Mouse (Mus musculus) heart, embryonic 14.5 days (tissue): ENCODE results near the gene Scaf1. TPM values are rescaled to one million over a fixed set of nuclear protein-coding genes. Genes with fewer than 3 reads are reported as not detected.
A peak's percentile ranks its signal among the peaks of the same experiment; 100 is the strongest.

ENCODE experiments used
- ATAC-seq: fragments of 200-750 bp; cut with Nextera tagmentation; 2 replicates; pipeline ENCODE4 v1.8.0; 2017; ENCODE audit warnings: low read depth, moderate TSS enrichment; ENCODE audit not compliant: insufficient number of reproducible peaks, insufficient read depth, low FRiP score
- H3K27ac ChIP-seq, 2 experiments: fragments of 200-500 bp in 1 of 2; fragments of 300-500 bp in 1 of 2; sonication (generic) in 1 of 2; replicated peaks in 1 of 2; 2 replicates each; pipeline ENCODE4 v1.5.1; 2012 to 2014; ENCODE audit warnings: low read depth in 2 of 2, low read length in 2 of 2, control low read depth in 1 of 2, mild to moderate bottlenecking in 1 of 2, mixed read lengths in 1 of 2; ENCODE audit not compliant: control insufficient read depth in 1 of 2, insufficient read depth in 1 of 2
- H3K27me3 ChIP-seq: fragments of 300-500 bp; sonication (generic); 2 replicates; pipeline ENCODE4 v1.6.1; 2014; ENCODE audit warnings: mild to moderate bottlenecking, low read length, control low read depth; ENCODE audit not compliant: control insufficient read depth, insufficient read depth
- H3K36me3 ChIP-seq: fragments of 300-500 bp; sonication (generic); 2 replicates; pipeline ENCODE4 v1.6.1; 2014; ENCODE audit warnings: mild to moderate bottlenecking, control low read depth, low read length, mixed read lengths; ENCODE audit not compliant: control insufficient read depth, insufficient read depth
- H3K4me1 ChIP-seq, 2 experiments: fragments of 200-500 bp in 1 of 2; fragments of 300-500 bp in 1 of 2; sonication (generic) in 1 of 2; 2 replicates each; pipeline ENCODE4 v1.6.1; 2012 to 2014; ENCODE audit warnings: low read length in 2 of 2, control low read depth in 1 of 2, mixed read lengths in 1 of 2; ENCODE audit not compliant: control insufficient read depth in 2 of 2, insufficient read depth in 2 of 2
- H3K4me2 ChIP-seq: fragments of 300-500 bp; sonication (generic); 2 replicates; pipeline ENCODE4 v1.6.1; 2014; ENCODE audit warnings: mild to moderate bottlenecking, low read length
- H3K4me3 ChIP-seq, 2 experiments: fragments of 200-500 bp in 1 of 2; fragments of 300-500 bp in 1 of 2; sonication (generic) in 1 of 2; 2 replicates each; pipeline ENCODE4 v1.5.1; 2012 to 2014; ENCODE audit warnings: low read length in 2 of 2, mild to moderate bottlenecking in 2 of 2, control low read depth in 1 of 2, low read depth in 1 of 2, moderate library complexity in 1 of 2; ENCODE audit not compliant: control insufficient read depth in 1 of 2, insufficient read depth in 1 of 2
- H3K9ac ChIP-seq: fragments of 300-500 bp; sonication (generic); 2 replicates; pipeline ENCODE4 v1.6.1; 2014; ENCODE audit warnings: mild to moderate bottlenecking, low read length
- H3K9me3 ChIP-seq: fragments of 300-500 bp; sonication (generic); 2 replicates; pipeline ENCODE4 v1.6.1; 2016; ENCODE audit warnings: low read length, control low read depth; ENCODE audit not compliant: control insufficient read depth
- WGBS: fragments of 180-500 bp; shearing (Covaris S2); extraction: QIAGEN DNeasy Blood & Tissue Kit; methylation state at CpG from one replicate; pipeline ENCODE4 v1.1.7; 2014; 5-methylcytosine and 5-hydroxymethylcytosine counted together
- polyA plus RNA-seq: library from polyadenylated mRNA; unstranded; fragments of >200 nt; fragmentation: Nextera tagmentation; extraction: Ambion mirVana; gene quantifications from 2 replicates; pipeline ENCODE4 v1.2.1, GENCODE M21; 2014

Gene Scaf1
- polyA plus RNA-seq, 1 experiment from 2014 or later = 36.2 TPM

- Histone ChIP-seq H3K9ac (no peak overlapping the region), H3K4me2 (peak overlapping the region; percentile 80), H3K27ac (no peak overlapping the region), H3K36me3 (peaks cover 46% of the 10 kb centered on the region), H3K27me3 (no peaks in the 10 kb centered on the region), H3K9me3 (no peaks in the 10 kb centered on the region), H3K4me1 (peaks cover 4 to 23% of the 10 kb centered on the region in 2 experiments; a peak in 3 of 4 replicates), H3K4me3 (no peak overlapping the region)
- no peak for ATAC-seq
- WGBS = 21% methylated on average over 6 of the region's 6 CpGs
Observed at GRCm38 (mm10) chr7:44975117-44975419, 41.1 kb downstream of the Scaf1 start.

- H3K4me2 ChIP-seq = peak within 1 kb of the TSS; percentile 80
- H3K27ac ChIP-seq = peak within 1 kb of the TSS; percentile 30 to 53
- peaks cover 4 to 23% of the 10 kb centered on the region in 2 experiments; a peak in 3 of 4 replicates for H3K4me1 ChIP-seq
- H3K27me3 ChIP-seq = no peaks in the 10 kb centered on the region
- 3% methylated on average over 22 of the region's 22 CpGs for WGBS
- H3K9ac ChIP-seq = peak within 1 kb of the TSS; percentile 68
- no peak for ATAC-seq
- peaks cover 41% of the 10 kb centered on the region for H3K36me3 ChIP-seq
- peak within 1 kb of the TSS; percentile 42 to 50 for H3K4me3 ChIP-seq
- H3K9me3 ChIP-seq = no peaks in the 10 kb centered on the region
Observed at GRCm38 (mm10) chr7:44974383-44975116, 41.6 kb downstream of the Scaf1 start, which contains the start of gene Cpt1c. Gene Cpt1c, minus strand, starts transcription at chr7:44974851.

GRCm38 (mm10) chr7:44973415-44974130, 42.6 kb downstream of the Scaf1 start:
- 45% methylated on average over 14 of the region's 14 CpGs for WGBS
- H3K4me2 ChIP-seq = peak overlapping the region; percentile 80
- peak overlapping the region; percentile 42 to 50 for H3K4me3 ChIP-seq
- H3K36me3 ChIP-seq = peaks cover 31% of the 10 kb centered on the region
- no peaks in the 10 kb centered on the region for H3K27me3 ChIP-seq
- H3K27ac ChIP-seq = peak overlapping the region in 1 of 2 experiments; percentile 53; a peak in 1 of 4 replicates
- H3K4me1 ChIP-seq = peaks cover 4 to 23% of the 10 kb centered on the region in 2 experiments; a peak in 3 of 4 replicates
- H3K9ac ChIP-seq = peak overlapping the region; percentile 68
- H3K9me3 ChIP-seq = no peaks in the 10 kb centered on the region
- ATAC-seq = no peak

GRCm38 (mm10) chr7:44971142-44971541, 45.0 kb downstream of the Scaf1 start:
- Histone ChIP-seq H3K36me3 (peaks cover 7% of the 10 kb centered on the region), H3K4me3 (no peak overlapping the region), H3K4me1 (peaks cover 4 to 23% of the 10 kb centered on the region in 2 experiments; a peak in 3 of 4 replicates), H3K4me2 (peak overlapping the region; percentile 86), H3K9me3 (no peaks in the 10 kb centered on the region), H3K9ac (peak overlapping the region; percentile 72), H3K27ac (no peak overlapping the region), H3K27me3 (no peaks in the 10 kb centered on the region)
- WGBS = 73% methylated on average over 7 of the region's 7 CpGs
- ATAC-seq = no peak

GRCm38 (mm10) chr7:44970231-44970691, 45.9 kb downstream of the Scaf1 start:
- ATAC-seq = peak; percentile 94
- peak overlapping the region; percentile 86 for H3K4me2 ChIP-seq
- peak overlapping the region; percentile 55 to 84 for H3K4me3 ChIP-seq
- WGBS = under 1% methylated on average over 36 of the region's 36 CpGs
- H3K36me3 ChIP-seq = no peaks in the 10 kb centered on the region
- H3K4me1 ChIP-seq = peaks cover 4 to 23% of the 10 kb centered on the region in 2 experiments; a peak in 3 of 4 replicates
- no peaks in the 10 kb centered on the region for H3K27me3 ChIP-seq
- H3K9ac ChIP-seq = peak overlapping the region; percentile 72
- H3K27ac ChIP-seq = peak overlapping the region; percentile 76 to 88
- H3K9me3 ChIP-seq = no peaks in the 10 kb centered on the region

GRCm38 (mm10) chr7:44966638-44967037, 49.5 kb downstream of the Scaf1 start:
- no peak for ATAC-seq
- 0 out of 2 replicates have a peak, but pooled peaks cover 4% of the 10 kb centered on the region for H3K36me3 ChIP-seq
- no peak overlapping the region for H3K9ac ChIP-seq
- H3K27me3 ChIP-seq = no peaks in the 10 kb centered on the region
- H3K27ac ChIP-seq = no peak overlapping the region
- peaks cover 4 to 11% of the 10 kb centered on the region in 2 experiments; a peak in 3 of 4 replicates for H3K4me1 ChIP-seq
- no peak overlapping the region for H3K4me2 ChIP-seq
- 69% methylated on average over 15 of the region's 15 CpGs for WGBS
- no peak overlapping the region for H3K4me3 ChIP-seq
- H3K9me3 ChIP-seq = no peaks in the 10 kb centered on the region

- H3K27ac ChIP-seq = no peak overlapping the region
- H3K4me3 ChIP-seq = no peak overlapping the region
- no peaks in the 10 kb centered on the region for H3K9me3 ChIP-seq
- no peak overlapping the region for H3K9ac ChIP-seq
- no peak for ATAC-seq
- no peaks in the 10 kb centered on the region for H3K27me3 ChIP-seq
- WGBS = 75% methylated on average over 7 of the region's 7 CpGs
- 0 out of 2 replicates have a peak, but pooled peaks cover 4% of the 10 kb centered on the region for H3K36me3 ChIP-seq
- H3K4me2 ChIP-seq = no peak overlapping the region
- peaks cover 3 to 6% of the 10 kb centered on the region in 2 experiments; a peak in 3 of 4 replicates for H3K4me1 ChIP-seq
Observed at GRCm38 (mm10) chr7:44965975-44966374, 50.2 kb downstream of the Scaf1 start.
